Comparison of ENCODE assay signal across 8 mouse cellular contexts in the genomic region with DNA sequence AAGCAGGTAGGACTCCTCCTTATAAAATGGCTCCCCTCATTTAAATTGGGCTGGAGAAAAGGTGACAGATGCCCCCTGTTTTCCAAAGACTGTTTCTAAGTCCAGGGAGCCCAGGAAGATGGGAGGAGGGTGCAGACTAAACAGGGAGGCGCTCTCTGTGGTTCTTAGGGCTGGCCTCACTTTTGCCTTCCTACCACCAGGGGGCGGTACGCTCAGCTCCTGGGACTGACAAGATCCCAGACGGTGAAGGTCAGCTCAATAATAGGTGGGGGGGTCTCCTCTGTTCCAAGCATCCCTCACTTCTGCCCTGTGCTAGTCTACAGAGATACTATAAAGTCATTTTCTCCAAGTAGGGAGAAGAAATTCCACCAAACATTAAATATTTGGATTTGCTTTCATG. TPM values are rescaled to one million over a fixed set of nuclear protein-coding genes. Genes with fewer than 3 reads are reported as not detected.
DNase-seq lines count a peak whose midpoint lies in the region; ATAC-seq and TF ChIP-seq lines count a peak whose summit lies in the region.

No protein-coding gene starts in this region.

- peak; percentile 78 for TF ChIP-seq CTCF in G1E (IDR thresholded peaks at IDR 0.05; ENCODE audit: low read depth, low read length)

- H3K27ac ChIP-seq in forebrain, embryonic 16.5 days (ENCODE audit: low read length) = no peak overlapping the region

- H3K27me3 ChIP-seq in G1E (ENCODE audit: insufficient read depth, low read length) = peaks cover 50% of the 10 kb centered on the region
- peaks cover 10% of the 10 kb centered on the region; the same call in 1 of the 2 replicates for H3K27me3 ChIP-seq in forebrain, embryonic 16.5 days (replicated peaks; ENCODE audit: control insufficient read depth, insufficient read depth, low read length)

- no peak overlapping the region for H3K4me3 ChIP-seq in G1E (ENCODE audit: low read depth, low read length)
- no peak overlapping the region for H3K4me3 ChIP-seq in forebrain, embryonic 16.5 days (replicated peaks; ENCODE audit: low read length)

- 4% methylated on average over 4 of the region's 4 CpGs for WGBS in forebrain, embryonic 16.5 days

- no peak overlapping the region for H3K9ac ChIP-seq in forebrain, embryonic 16.5 days (replicated peaks; ENCODE audit: low read depth, low read length)

- intact Hi-C loops in left cerebral cortex, postnatal 25 days (cut with DNase I) = loop anchor here (5.0 to 10.0 kb wide), 2 partner anchors 251 to 257 kb away; no protein-coding TSS in a partner anchor

- DNase-seq in layer of hippocampus, adult 11-12 months (ENCODE audit: low spot score) = peak; percentile 56
- no peak for DNase-seq in layer of hippocampus, postnatal 14 days (ENCODE audit: low spot score in 2 of 2)
- peak; percentile 53 for DNase-seq in G1E (ENCODE audit: low spot score)
- peak; percentile 16 for DNase-seq in c-Kit-negative CD71-positive TER-119-positive erythroid progenitor cells, embryonic 14.5 days (ENCODE audit: low read depth, low spot score)
- peak; percentile 35 to 54 for DNase-seq in left cerebral cortex, postnatal 25 days (ENCODE audit: low spot score in 2 of 2)
- DNase-seq in naive thymus-derived CD4-positive, alpha-beta T cell, adult 2 months (ENCODE audit: low read depth) = peak; percentile 67
- peak; percentile 37 to 40 for DNase-seq in thymus, postnatal 36 days

- peaks cover 10% of the 10 kb centered on the region; the same call in 1 of the 2 replicates for H3K4me1 ChIP-seq in G1E (ENCODE audit: insufficient read depth, low read depth, low read length)
- no peaks in the 10 kb centered on the region for H3K4me1 ChIP-seq in forebrain, embryonic 16.5 days (replicated peaks; ENCODE audit: control insufficient read depth, insufficient read depth, low read length)

- ATAC-seq in G1E (ENCODE audit: extremely low read depth, insufficient number of reproducible peaks, low FRiP score, poor library complexity, severe bottlenecking) = peak; percentile 54; the same call in 1 of the 2 replicates
- ATAC-seq in forebrain, embryonic 16.5 days = peak; percentile 29; the same call in 1 of the 2 replicates

- no peak overlapping the region for H3K4me2 ChIP-seq in forebrain, embryonic 16.5 days (ENCODE audit: low read length)

- H3K36me3 ChIP-seq in G1E (replicated peaks) = no peaks in the 10 kb centered on the region
- H3K36me3 ChIP-seq in forebrain, embryonic 16.5 days (ENCODE audit: control insufficient read depth, insufficient read depth) = no peaks in the 10 kb centered on the region

- H3K9me3 ChIP-seq in G1E (replicated peaks) = no peaks in the 10 kb centered on the region
- H3K9me3 ChIP-seq in forebrain, embryonic 16.5 days (ENCODE audit: control insufficient read depth, low read length) = no peaks in the 10 kb centered on the region

RNA-seq across cellular contexts. Expression of a gene that starts 10.5 kb away (rescaled TPM):
- total RNA-seq in layer of hippocampus, postnatal 14 days (2021) = under 1 TPM; 0.69 to 0.85 TPM
- not detected in 2 replicates for total RNA-seq in G1E (2014; fragmentation: Nextera tagmentation)
- 0.11 TPM in 1 of 2 replicates, not detected in the other for total RNA-seq in G1E (2017)
- not detected in 2 replicates for polyA plus RNA-seq in G1E (2012)
- 2.7 and 4.9 TPM in 2 replicates for polyA plus RNA-seq in forebrain, embryonic 16.5 days (2015; fragmentation: Nextera tagmentation; extraction: Ambion mirVana)
- under 1 TPM; 0.87 to 0.94 TPM for total RNA-seq in left cerebral cortex, postnatal 25 days (2021)

RNA-seq across cellular contexts. Expression of a gene that starts 25.8 kb away (rescaled TPM):
- total RNA-seq in layer of hippocampus, postnatal 14 days (2021) = not detected
- total RNA-seq in G1E (2014; fragmentation: Nextera tagmentation) (not detected in 2 replicates), G1E (2017) (not detected in 2 replicates)
- polyA plus RNA-seq in G1E (2012) = not detected in 2 replicates
- polyA plus RNA-seq in forebrain, embryonic 16.5 days (2015; fragmentation: Nextera tagmentation; extraction: Ambion mirVana) = not detected in 2 replicates
- not detected for total RNA-seq in left cerebral cortex, postnatal 25 days (2021)

RNA-seq across cellular contexts. Expression of a gene that starts 26.2 kb away (rescaled TPM):
- 10 to 100 TPM; 76.7 to 77.6 TPM for total RNA-seq in layer of hippocampus, postnatal 14 days (2021)
- total RNA-seq in G1E (2014; fragmentation: Nextera tagmentation) (15.7 and 17.5 TPM in 2 replicates), G1E (2017) (17.1 and 21.2 TPM in 2 replicates)
- polyA plus RNA-seq in G1E (2012) = 17.6 and 19.4 TPM in 2 replicates
- polyA plus RNA-seq in forebrain, embryonic 16.5 days (2015; fragmentation: Nextera tagmentation; extraction: Ambion mirVana) = 145 and 148 TPM in 2 replicates
- 10 to 100 TPM; 58.3 to 63.6 TPM for total RNA-seq in left cerebral cortex, postnatal 25 days (2021)

RNA-seq across cellular contexts. Expression of a gene that starts 50.4 kb away (rescaled TPM):
- total RNA-seq in layer of hippocampus, postnatal 14 days (2021) = not detected
- total RNA-seq in G1E (2014; fragmentation: Nextera tagmentation) (not detected in 2 replicates), G1E (2017) (0.06 and 0.11 TPM in 2 replicates)
- not detected in 2 replicates for polyA plus RNA-seq in G1E (2012)
- polyA plus RNA-seq in forebrain, embryonic 16.5 days (2015; fragmentation: Nextera tagmentation; extraction: Ambion mirVana) = not detected in 2 replicates
- total RNA-seq in left cerebral cortex, postnatal 25 days (2021) = under 1 TPM in 1 of 2 experiments, not detected in 1; 0.23 TPM

Comparison
In these comparisons a context has a peak if more than half of its experiments do, and no peak if none do; other contexts are left out.
1. DNase-seq: peak in layer of hippocampus, adult 11-12 months (single experiment), G1E (single experiment), c-Kit-negative CD71-positive TER-119-positive erythroid progenitor cells, embryonic 14.5 days (single experiment), left cerebral cortex, postnatal 25 days (2 of 2), naive thymus-derived CD4-positive, alpha-beta T cell, adult 2 months (single experiment) and thymus, postnatal 36 days (2 of 2); none in layer of hippocampus, postnatal 14 days (0 of 2).